Comparison of ENCODE assay signal across 13 mouse cellular contexts in genomic region chr2:73860046-73860624, GRCm38 (mm10). TPM values are rescaled to one million over a fixed set of nuclear protein-coding genes. Genes with fewer than 3 reads are reported as not detected.
DNase-seq lines count a peak whose midpoint lies in the region.
"Had no signal": no experiment of that assay in that cellular context is flagged by ENCODE, and none has a peak within 500 bp of the region (broad histone marks: within the 10 kb centered on the region; RNA-seq: fewer than 3 reads in every experiment).

No protein-coding gene starts in this region.

- peak; percentile 41 for DNase-seq in adrenal gland, adult 2 months
- DNase-seq in adrenal gland, adult 18-20 months (ENCODE audit: low spot score in 2 of 2): no peak
- peak; percentile 3 for DNase-seq in lung, postnatal 36 days
- DNase-seq in lung, postnatal 10 days: no peak
- DNase-seq in brain, adult 2 months (ENCODE audit: low read depth, low spot score): peak; percentile 57
- DNase-seq in urinary bladder, postnatal 14 days (ENCODE audit: low spot score): no peak
- no peak for DNase-seq in left cerebral cortex, adult 11 months (ENCODE audit: low spot score)
- no peak for DNase-seq in natural killer cell, adult 2 months (ENCODE audit: low spot score in 2 of 2)
- DNase-seq: B cell, adult 2 months; heart, adult 2 months; kidney, adult 8-10 months; right cerebral cortex, postnatal 4 days; thymus, postnatal 14 days had no signal

RNA-seq across cellular contexts. Expression of gene Atf2, which starts 32.3 kb away (rescaled TPM):
- 10 to 100 TPM; 73.3 to 94.2 TPM for total RNA-seq in adrenal gland, adult 2 months (2021)
- polyA plus RNA-seq in adrenal gland, adult 2 months (2012; rRNA removed): 5.0 and 7.7 TPM in 2 replicates
- 10 to 100 TPM; 73.4 to 74.3 TPM for total RNA-seq in adrenal gland, adult 18-20 months (2021)

RNA-seq across cellular contexts. Expression of gene Atp5g3, which starts 51.0 kb away (rescaled TPM):
- total RNA-seq in adrenal gland, adult 2 months (2021): 100 to 1,000 TPM; 595 to 604 TPM
- 410 and 524 TPM in 2 replicates for polyA plus RNA-seq in adrenal gland, adult 2 months (2012; rRNA removed)
- total RNA-seq in adrenal gland, adult 18-20 months (2021): 100 to 1,000 TPM; 540 to 822 TPM

Comparison
In these comparisons a context has a peak if more than half of its experiments do, and no peak if none do; other contexts are left out.
1. DNase-seq: peak in adrenal gland, adult 2 months (single experiment), lung, postnatal 36 days (single experiment) and brain, adult 2 months (single experiment); none in adrenal gland, adult 18-20 months (0 of 2), lung, postnatal 10 days (single experiment), urinary bladder, postnatal 14 days (single experiment), left cerebral cortex, adult 11 months (single experiment) and natural killer cell, adult 2 months (0 of 2).